In genomic region chr15:101047194-101047555, GRCm38 (mm10) we compare ENCODE assay signal across 10 mouse cellular contexts. TPM values are rescaled to one million over a fixed set of nuclear protein-coding genes. Genes with fewer than 3 reads are reported as not detected.
DNase-seq lines count a peak whose midpoint lies in the region; ATAC-seq and TF ChIP-seq lines count a peak whose summit lies in the region.
"Had no signal": no experiment of that assay in that cellular context is flagged by ENCODE, and none has a peak within 500 bp of the region (broad histone marks: within the 10 kb centered on the region; RNA-seq: fewer than 3 reads in every experiment).

Gene Gm47841, minus strand, starts transcription at chr15:101047397.

- H3K4me2 ChIP-seq in heart, postnatal 0 days (ENCODE audit: low read depth, low read length), result peak within 1 kb of the TSS; percentile 67
- peak within 1 kb of the TSS; percentile 57 for H3K4me2 ChIP-seq in liver, embryonic 16.5 days (ENCODE audit: low read depth, low read length)

- WGBS in heart, postnatal 0 days, result 5% methylated on average over 22 of the region's 23 CpGs
- 2% methylated on average over 23 of the region's 23 CpGs for WGBS in liver, embryonic 16.5 days (ENCODE audit: insufficient replicate concordance)

- ATAC-seq in heart, postnatal 0 days (ENCODE audit: insufficient read depth, low read depth), result 0 out of 2 replicates have a peak, but pooled peaks have one; percentile 14
- no peak for ATAC-seq in liver, embryonic 16.5 days (ENCODE audit: low read depth)

- peaks cover 20% of the 10 kb centered on the region for H3K4me1 ChIP-seq in E14TG2a.4 (replicated peaks; ENCODE audit: low read depth, low read length)
- H3K4me1 ChIP-seq in heart, postnatal 0 days (ENCODE audit: control insufficient read depth, insufficient read depth), result no peaks in the 10 kb centered on the region; the same call in 1 of the 2 replicates
- H3K4me1 ChIP-seq in liver, embryonic 16.5 days (ENCODE audit: control insufficient read depth, low read depth, low read length), result no peaks in the 10 kb centered on the region; the same call in 1 of the 2 replicates

- peaks cover 93% of the 10 kb centered on the region for H3K27me3 ChIP-seq in E14TG2a.4 (ENCODE audit: insufficient read depth, low read length)
- peaks cover 94% of the 10 kb centered on the region for H3K27me3 ChIP-seq in heart, postnatal 0 days (ENCODE audit: control insufficient read depth, insufficient read depth, low read length)
- peaks cover 79% of the 10 kb centered on the region for H3K27me3 ChIP-seq in liver, embryonic 16.5 days (ENCODE audit: control insufficient read depth, insufficient read depth, low read depth, low read length)

- no peak for TF ChIP-seq CTCF in E14TG2a.4 (conservative IDR thresholded peaks at IDR 0.05; ENCODE audit: low read length)
- TF ChIP-seq CTCF in heart, postnatal 0 days (IDR thresholded peaks at IDR 0.05; ENCODE audit: low read depth), result no peak

- no peak within 1 kb of the TSS for H3K27ac ChIP-seq in heart, postnatal 0 days (ENCODE audit: low read depth)
- H3K27ac ChIP-seq in liver, embryonic 16.5 days (ENCODE audit: low read length), result no peak within 1 kb of the TSS

- no peak within 1 kb of the TSS for H3K9ac ChIP-seq in heart, postnatal 0 days (replicated peaks; ENCODE audit: low read depth, low read length)
- H3K9ac ChIP-seq in liver, embryonic 16.5 days (ENCODE audit: low read depth, low read length), result no peak within 1 kb of the TSS

- peaks cover 24% of the 10 kb centered on the region for H3K9me3 ChIP-seq in E14TG2a.4 (ENCODE audit: low read length)
- H3K9me3 ChIP-seq in heart, postnatal 0 days (replicated peaks; ENCODE audit: control insufficient read depth, low read length), result no peaks in the 10 kb centered on the region
- no peaks in the 10 kb centered on the region for H3K9me3 ChIP-seq in liver, embryonic 16.5 days (replicated peaks; ENCODE audit: control insufficient read depth, low read length)

- H3K4me3 ChIP-seq in E14TG2a.4 (replicated peaks; ENCODE audit: low read length), result peak within 1 kb of the TSS; percentile 74
- peak within 1 kb of the TSS; percentile 39 for H3K4me3 ChIP-seq in heart, postnatal 0 days (ENCODE audit: low read depth, low read length)
- H3K4me3 ChIP-seq in liver, embryonic 16.5 days (ENCODE audit: low read depth, low read length), result peak within 1 kb of the TSS; percentile 39

- peak; percentile 76 for DNase-seq in MN1 (ENCODE audit: low spot score)
- no peak for DNase-seq in heart, postnatal 0 days (ENCODE audit: low spot score)
- DNase-seq in layer of hippocampus, adult 18-20 months (ENCODE audit: low spot score in 2 of 2), result no peak
- no peak for DNase-seq in urinary bladder, postnatal 4 days (ENCODE audit: low spot score in 2 of 2)
- DNase-seq in ovary, postnatal 36 days (ENCODE audit: low spot score), result no peak
- DNase-seq in cerebellum, adult 9-10 months, result no peak

- TF ChIP-seq EP300 in heart, postnatal 0 days (IDR thresholded peaks at IDR 0.05; ENCODE audit: low read depth), result no peak

- H3K36me3 ChIP-seq in E14TG2a.4 (ENCODE audit: insufficient read depth, low read length), result no peaks in the 10 kb centered on the region
- no peaks in the 10 kb centered on the region for H3K36me3 ChIP-seq in heart, postnatal 0 days (replicated peaks; ENCODE audit: control insufficient read depth, insufficient read depth, low read length)
- no peaks in the 10 kb centered on the region for H3K36me3 ChIP-seq in liver, embryonic 16.5 days (ENCODE audit: control insufficient read depth, insufficient read depth)

RNA-seq across cellular contexts. Expression of gene Gm47841, which starts in this region (rescaled TPM):
- not detected in 2 replicates for total RNA-seq in heart, postnatal 0 days (2014; rRNA removed; ENCODE audit: low replicate concordance)
- not detected in 2 replicates for polyA plus RNA-seq in heart, postnatal 0 days (2015; fragmentation: Nextera tagmentation; extraction: Ambion mirVana)
- not detected in 2 replicates for polyA plus RNA-seq in liver, embryonic 16.5 days (2015; fragmentation: Nextera tagmentation; extraction: Ambion mirVana)
- total RNA-seq in layer of hippocampus, adult 18-20 months (2021), result not detected
- total RNA-seq: neutrophil, adult 5-6 weeks had no signal
- polyA plus RNA-seq: brain, embryonic 14.5 days had no signal

Comparison
In these comparisons a context has a peak if more than half of its experiments do, and no peak if none do; other contexts are left out.
1. Peak in ATAC-seq, H3K4me3 ChIP-seq and H3K4me2 ChIP-seq in heart, postnatal 0 days; RNA of the gene not detected or under 1 TPM.